Mouse (Mus musculus) embryonic fibroblast, embryonic 13.5 days (primary cell): ENCODE data around the gene Plscr1. TPM values are rescaled to one million over a fixed set of nuclear protein-coding genes. Genes with fewer than 3 reads are reported as not detected.
A peak's percentile ranks its signal among the peaks of the same experiment; 100 is the strongest.

ENCODE experiments used
- H3K27ac ChIP-seq: 2 replicates; pipeline ENCODE4 v1.5.1; 2012; ENCODE audit warnings: low read length, control low read depth, inconsistent platforms; ENCODE audit not compliant: insufficient read depth
- H3K4me1 ChIP-seq: 2 replicates; pipeline ENCODE4 v1.6.1; 2011; ENCODE audit warnings: low read length; ENCODE audit not compliant: control insufficient read depth, insufficient read depth
- H3K4me3 ChIP-seq: 2 replicates; pipeline ENCODE4 v1.5.1; 2011; ENCODE audit warnings: mild to moderate bottlenecking, control low read depth, low read length; ENCODE audit not compliant: insufficient read depth
- CTCF ChIP-seq: IDR thresholded peaks from 2 replicates; pipeline ENCODE4 v1.5.1; 2011; ENCODE audit warnings: mild to moderate bottlenecking, control low read depth, low read length, moderate library complexity, borderline replicate concordance; ENCODE audit not compliant: insufficient read depth
- POLR2A ChIP-seq: IDR thresholded peaks from 2 replicates; pipeline ENCODE4 v1.6.1; 2011; ENCODE audit warnings: low read depth, mild to moderate bottlenecking, control low read depth, low read length, moderate library complexity
- polyA plus RNA-seq: library from polyadenylated mRNA; stranded (reverse); fragments of >200 nt; gene quantifications from 2 replicates; pipeline ENCODE4 v1.2.4, GENCODE M21; 2011; ENCODE audit warnings: low read depth; ENCODE audit not compliant: missing spikeins, insufficient read length

Gene Plscr1
- polyA plus RNA-seq, 1 experiment, result 19.2 TPM

DNA sequence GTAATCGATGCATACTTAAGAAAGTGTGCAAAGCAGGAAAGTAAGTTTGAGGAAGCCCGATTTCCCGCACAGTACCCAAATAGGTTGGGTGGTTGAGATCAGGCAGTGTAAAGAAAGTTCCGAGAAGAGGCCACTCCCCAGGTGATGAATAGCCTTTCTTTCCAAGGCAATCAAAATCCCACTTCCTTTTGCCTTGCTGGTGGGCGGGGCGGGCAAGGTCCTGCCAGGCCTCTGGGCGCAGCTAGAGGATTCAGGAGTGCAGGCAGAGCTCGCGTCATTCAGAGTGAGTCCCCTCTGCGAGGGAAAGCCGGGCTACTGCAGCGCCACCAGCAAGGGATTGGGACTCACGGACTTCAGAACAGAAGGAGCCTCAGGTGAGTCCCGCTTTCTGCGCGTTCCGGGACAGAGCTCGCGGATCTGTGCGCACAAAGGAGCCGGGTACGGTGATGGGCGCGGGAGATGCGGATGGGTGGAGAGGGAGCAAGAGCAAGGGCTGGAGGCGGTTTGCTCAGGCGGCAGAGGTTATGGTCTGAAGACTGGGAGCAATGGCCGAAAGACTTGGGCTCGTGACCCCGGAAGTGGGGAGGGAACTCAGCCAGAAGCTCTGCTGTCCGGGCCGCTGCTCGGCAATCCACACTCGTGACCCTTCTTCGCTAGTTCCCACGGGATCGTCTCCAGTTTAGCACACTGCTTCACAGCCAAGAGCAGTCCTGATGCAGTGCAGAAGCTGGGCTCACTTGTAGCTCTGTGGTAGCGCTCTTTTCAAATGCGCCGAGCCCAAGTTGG is 630 bp downstream of the Plscr1 start:
- Histone ChIP-seq H3K27ac (peak overlapping the region; percentile 89), H3K4me3 (peak overlapping the region; percentile 89), H3K4me1 (peaks cover 3% of the 10 kb centered on the region; the same call in 1 of the 2 replicates)
- no peak for TF ChIP-seq CTCF
- TF ChIP-seq POLR2A, result peak; percentile 72

DNA sequence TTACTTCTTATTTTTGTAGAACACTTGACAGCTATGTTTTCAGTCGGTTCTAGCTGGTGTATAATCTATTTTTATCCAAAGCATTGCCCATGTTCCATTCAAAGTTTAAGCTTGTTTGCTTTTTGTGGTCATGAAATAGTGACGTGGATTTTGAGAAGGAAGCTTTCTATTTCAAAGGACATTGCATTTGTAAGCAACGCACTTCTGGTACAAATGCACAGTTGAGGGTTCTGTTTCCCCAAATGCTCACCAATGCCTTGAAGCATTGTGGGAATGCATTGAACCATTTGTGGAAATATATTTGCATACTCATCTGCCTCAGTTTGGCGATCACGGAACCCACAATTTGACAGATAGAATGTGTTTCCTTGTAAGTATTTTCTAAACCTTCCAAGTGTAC is 3.2 kb downstream of the Plscr1 start:
- no peak overlapping the region for H3K4me3 ChIP-seq
- peaks cover 6% of the 10 kb centered on the region for H3K4me1 ChIP-seq
- no peak overlapping the region for H3K27ac ChIP-seq
- TF ChIP-seq CTCF (no peak), POLR2A (no peak)

DNA sequence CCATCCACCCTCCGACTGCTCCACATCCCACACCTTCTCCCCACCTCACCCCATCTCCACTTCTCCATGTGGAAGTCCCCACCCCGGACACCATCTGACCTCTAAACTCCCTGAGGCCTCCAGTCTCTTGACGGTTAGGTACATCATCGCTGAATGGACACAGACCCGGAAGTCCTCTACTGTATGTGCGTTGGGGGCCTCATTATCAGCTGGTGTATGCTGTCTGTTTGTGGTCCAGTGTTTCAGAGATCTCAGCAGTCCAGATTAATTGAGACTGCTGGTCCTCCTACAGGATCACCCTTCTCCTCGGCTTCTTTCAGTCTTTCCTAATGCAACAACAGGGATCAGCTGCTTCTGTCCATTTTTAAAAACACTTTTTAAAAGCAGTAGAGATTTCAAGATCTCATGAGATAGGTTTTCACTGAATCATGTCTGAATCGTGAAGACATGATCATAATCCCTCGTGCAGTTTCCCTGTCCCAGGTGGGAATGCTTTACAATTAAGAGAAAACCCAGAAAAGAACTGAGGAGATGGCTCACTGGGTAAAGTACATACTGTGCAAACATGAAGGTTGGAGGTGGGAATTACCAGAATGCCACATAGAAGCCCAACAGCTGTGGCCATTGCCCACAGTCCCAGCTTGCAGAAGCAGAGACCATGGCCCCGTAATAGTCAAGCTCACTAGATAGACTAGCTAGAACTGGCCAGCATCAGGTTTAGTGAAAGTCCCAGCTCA is 4.2 kb downstream of the Plscr1 start:
- peaks cover 6% of the 10 kb centered on the region for H3K4me1 ChIP-seq
- TF ChIP-seq POLR2A (no peak), CTCF (no peak)
- no peak overlapping the region for H3K4me3 ChIP-seq
- no peak overlapping the region for H3K27ac ChIP-seq

DNA sequence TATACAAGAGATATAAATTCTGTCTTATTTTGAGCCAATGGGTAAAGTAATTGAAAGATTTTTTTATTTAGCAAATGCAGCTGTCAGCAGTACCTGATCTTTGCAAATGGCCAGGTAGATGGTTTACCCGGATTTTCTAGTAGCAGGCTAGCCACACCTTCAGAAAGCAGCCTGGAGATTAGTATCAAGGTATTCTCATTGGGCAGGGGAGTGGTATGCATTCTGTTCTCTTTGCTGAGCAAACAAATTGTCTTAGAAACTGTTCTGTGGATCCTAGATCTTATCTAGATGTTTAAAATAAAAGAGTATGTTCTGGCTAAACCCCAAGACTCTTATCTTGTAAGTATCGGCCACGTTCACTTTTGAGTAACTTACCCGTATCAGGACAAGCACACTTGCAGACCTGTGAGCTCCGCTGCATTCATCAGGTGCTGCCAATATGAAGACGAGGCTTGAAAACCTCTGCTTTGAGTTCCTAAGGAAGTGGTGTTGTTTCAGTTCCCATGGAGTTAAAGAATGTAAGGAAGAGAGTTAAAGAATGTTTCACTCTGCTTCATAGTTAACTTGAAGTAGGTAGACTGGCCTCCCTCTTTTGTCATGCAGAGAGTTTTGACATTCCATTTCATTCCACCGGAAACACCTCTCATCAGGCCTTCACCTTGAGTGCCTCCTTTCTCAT is 11.1 kb downstream of the Plscr1 start:
- TF ChIP-seq POLR2A (no peak), CTCF (no peak)
- H3K4me1 ChIP-seq, result peaks cover 6% of the 10 kb centered on the region; the same call in 1 of the 2 replicates
- no peak overlapping the region for H3K27ac ChIP-seq
- H3K4me3 ChIP-seq, result no peak overlapping the region

DNA sequence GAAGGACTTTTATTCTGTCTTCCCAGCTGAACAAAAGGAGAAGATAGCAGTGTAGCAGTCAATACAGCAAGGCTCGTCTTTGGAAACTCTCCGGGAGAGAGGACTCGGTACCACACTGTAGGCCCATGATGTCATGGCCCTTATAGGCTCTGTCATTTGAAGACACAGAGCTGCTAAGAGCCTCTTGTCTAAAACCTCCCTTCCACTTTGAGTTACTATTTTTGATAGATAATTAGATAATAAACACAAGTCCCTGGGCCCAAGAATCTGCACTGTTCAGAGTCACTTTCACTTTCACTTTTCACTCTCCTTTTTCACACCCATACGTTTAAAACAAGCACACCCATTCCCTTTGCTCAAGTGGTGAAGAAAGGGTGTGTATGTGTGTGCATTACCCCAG is 16.2 kb downstream of the Plscr1 start:
- H3K4me1 ChIP-seq, result peaks cover 5% of the 10 kb centered on the region; the same call in 1 of the 2 replicates
- no peak overlapping the region for H3K27ac ChIP-seq
- TF ChIP-seq CTCF (no peak), POLR2A (no peak)
- no peak overlapping the region for H3K4me3 ChIP-seq

DNA sequence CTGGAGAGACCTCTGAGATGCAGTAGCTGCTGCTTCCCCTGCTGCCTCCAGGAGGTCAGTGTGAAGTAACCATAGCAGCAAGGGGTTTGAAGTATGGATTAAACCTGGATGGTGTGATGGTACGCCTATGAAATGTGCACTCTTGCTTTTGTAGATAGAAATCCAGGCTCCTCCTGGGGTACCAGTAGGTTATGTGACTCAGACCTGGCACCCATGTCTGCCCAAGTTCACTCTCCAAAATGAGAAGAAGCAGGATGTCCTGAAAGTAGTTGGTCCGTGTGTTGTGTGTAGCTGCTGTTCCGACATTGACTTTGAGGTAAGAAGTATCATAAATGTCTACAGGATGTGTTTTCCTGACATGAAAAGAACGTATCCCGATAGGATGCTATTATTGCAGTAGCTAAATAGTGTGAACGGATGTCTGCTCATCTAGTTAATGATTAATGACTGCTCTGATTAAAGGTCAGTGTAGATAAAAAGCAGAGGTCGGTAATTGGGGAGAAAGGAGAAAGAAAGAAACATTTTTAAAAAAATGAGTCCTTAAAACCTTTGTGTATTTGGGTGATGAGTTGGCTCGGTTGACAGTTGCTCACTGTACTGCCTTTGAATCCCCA is 17.1 kb downstream of the Plscr1 start:
- no peak overlapping the region for H3K27ac ChIP-seq
- no peak overlapping the region for H3K4me3 ChIP-seq
- peaks cover 5% of the 10 kb centered on the region; the same call in 1 of the 2 replicates for H3K4me1 ChIP-seq
- TF ChIP-seq POLR2A (no peak), CTCF (no peak)

DNA sequence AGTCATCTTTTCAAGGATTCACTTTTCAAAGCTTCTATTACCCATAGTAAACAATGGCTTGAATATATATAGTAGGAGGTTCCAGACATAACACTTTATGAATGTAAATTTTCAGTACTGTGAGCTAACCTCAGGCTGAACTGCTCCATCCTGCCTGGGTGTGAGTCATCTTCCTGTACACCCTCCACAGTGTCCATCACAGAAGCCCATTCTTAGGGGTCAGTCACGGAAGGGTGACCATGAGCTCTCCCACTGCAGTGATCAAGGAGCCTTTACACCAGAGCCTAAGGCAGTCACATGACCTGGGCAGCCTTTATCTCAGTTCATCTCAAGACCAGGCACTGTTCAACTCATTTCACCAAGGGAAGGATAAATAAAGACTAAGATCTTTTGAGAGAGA is 18.2 kb downstream of the Plscr1 start:
- TF ChIP-seq CTCF (no peak), POLR2A (no peak)
- H3K27ac ChIP-seq, result no peak overlapping the region

DNA sequence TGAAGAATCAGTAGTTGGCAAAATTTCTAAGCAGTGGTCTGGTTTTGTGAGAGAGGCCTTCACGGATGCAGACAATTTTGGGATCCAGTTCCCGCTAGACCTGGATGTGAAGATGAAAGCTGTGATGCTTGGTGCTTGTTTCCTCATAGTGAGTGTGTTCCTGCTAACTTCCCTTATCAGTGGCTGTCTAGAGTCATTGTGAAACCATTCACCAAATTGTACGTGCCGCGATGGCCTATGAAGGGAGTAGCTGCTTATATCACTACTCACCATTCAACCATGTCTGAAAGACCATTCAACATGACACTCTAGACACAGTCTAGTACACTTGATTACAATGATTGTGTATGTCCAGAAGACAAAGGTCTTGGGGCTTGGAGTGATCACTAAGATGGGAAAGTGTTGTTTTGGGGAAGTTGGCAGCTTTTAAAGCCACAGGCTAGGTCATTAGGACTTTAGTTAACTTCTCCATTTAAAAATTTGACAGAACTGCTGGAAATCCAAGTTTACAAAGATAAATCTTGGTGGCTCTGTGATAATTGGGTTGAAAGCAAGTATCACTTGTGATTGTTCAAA is 20.4 kb downstream of the Plscr1 start:
- TF ChIP-seq POLR2A (no peak), CTCF (no peak)
- H3K27ac ChIP-seq, result no peak overlapping the region
- H3K4me1 ChIP-seq, result peaks cover 20% of the 10 kb centered on the region
- no peak overlapping the region for H3K4me3 ChIP-seq

More for the DNA sequence above, 18.2 kb downstream of the Plscr1 start:
- H3K4me3 ChIP-seq, result no peak overlapping the region
- peaks cover 7% of the 10 kb centered on the region; the same call in 1 of the 2 replicates for H3K4me1 ChIP-seq

DNA sequence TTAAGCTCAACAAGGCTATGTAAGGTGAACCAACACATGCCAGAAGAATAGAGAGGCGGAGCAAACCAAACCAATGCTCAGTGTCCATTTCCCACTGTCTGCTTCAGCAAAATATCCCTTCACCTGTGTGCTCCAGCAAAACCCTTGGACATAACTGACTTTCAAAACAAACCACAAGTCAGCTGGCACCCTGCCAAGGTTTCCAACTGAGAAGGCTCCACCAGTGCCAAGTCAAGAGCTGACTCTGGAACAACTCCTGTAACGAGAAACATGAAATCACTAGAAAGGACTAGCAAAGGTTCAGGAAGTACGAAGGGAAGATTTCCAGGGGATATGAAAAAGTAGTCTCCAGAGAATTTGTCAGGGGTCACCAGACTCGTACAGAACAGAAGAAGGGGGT is 21.4 kb downstream of the Plscr1 start:
- TF ChIP-seq CTCF (no peak), POLR2A (no peak)
- H3K4me3 ChIP-seq, result no peak overlapping the region
- no peak overlapping the region for H3K27ac ChIP-seq
- H3K4me1 ChIP-seq, result peaks cover 23% of the 10 kb centered on the region
